Mouse (Mus musculus): ENCODE measurements around the gene Patl1.

GRCm38 (mm10) chr19:11964266-11964665 is 52.1 kb downstream of the Patl1 start:
- TF ChIP-seq CTCF (IDR thresholded peaks at IDR 0.05; ENCODE audit: control insufficient read depth, insufficient read depth, insufficient replicate concordance, low read depth, low read length) (no peak), POLR2A (IDR thresholded peaks at IDR 0.05; ENCODE audit: control insufficient read depth, low read depth, low read length) (no peak)
